Mouse (Mus musculus): ENCODE measurements around the gene Hspb7.

Hspb7 gene

GRCm38 (mm10) chr4:141444451-141445327 lies 24.1 kb downstream of the Hspb7 start, which contains the start of gene Zbtb17:
Zbtb17 (plus strand) TSS chr4:141444654.
- DNase-seq (ENCODE audit: inconsistent ontology term), result peak; percentile 91

GRCm38 (mm10) chr4:141445328-141445720 lies 24.7 kb downstream of the Hspb7 start:
- DNase-seq (ENCODE audit: inconsistent ontology term), result no peak

- DNase-seq (ENCODE audit: inconsistent ontology term), result no peak
These were observed 25.6 kb downstream of the Hspb7 start for GRCm38 (mm10) chr4:141446211-141446610.

- DNase-seq (ENCODE audit: inconsistent ontology term), result no peak
These were observed 30.7 kb downstream of the Hspb7 start for GRCm38 (mm10) chr4:141451251-141451650.

GRCm38 (mm10) chr4:141451916-141452450 lies 31.4 kb downstream of the Hspb7 start:
- DNase-seq (ENCODE audit: inconsistent ontology term), result no peak

DNA sequence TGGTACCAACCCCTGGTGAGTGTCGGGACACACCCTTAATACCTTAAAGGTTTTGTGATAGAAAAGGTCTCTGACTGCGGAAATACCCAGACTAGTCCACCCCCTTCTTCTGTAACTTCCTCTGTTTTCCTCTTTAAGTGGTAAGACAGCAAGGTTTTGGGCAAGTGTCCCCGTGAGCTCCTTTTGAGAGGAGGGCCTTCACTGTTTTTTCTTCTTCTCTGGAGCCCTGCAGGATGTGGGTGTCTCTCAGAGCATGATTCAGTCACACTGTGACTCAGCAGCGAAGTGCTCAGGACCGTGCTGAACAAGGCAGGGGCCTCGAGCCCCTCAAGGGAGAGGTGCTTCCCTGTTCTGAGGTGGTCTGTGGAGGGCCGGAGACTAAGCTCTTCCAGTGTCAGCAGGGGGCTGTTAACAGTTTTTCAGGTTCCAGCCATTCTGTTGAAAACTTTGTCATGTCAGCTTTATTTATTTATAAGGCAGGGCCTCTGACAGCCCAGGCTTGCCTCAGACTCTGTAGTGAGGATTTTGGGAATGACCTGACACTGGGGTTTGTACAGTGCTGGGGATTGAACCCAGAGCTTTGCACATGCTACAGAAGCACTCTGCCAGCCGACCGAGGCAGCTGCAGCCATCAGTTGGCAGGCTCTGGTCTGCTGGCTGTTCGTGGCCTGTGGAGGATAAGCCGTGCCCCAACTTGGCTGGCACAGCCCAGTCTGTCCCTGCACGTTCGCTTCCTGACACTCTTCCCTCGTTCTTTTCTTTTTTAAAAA lies 34.2 kb downstream of the Hspb7 start:
- peak; percentile 43 for DNase-seq (ENCODE audit: inconsistent ontology term)

- no peak for DNase-seq (ENCODE audit: inconsistent ontology term)
These were observed 34.9 kb downstream of the Hspb7 start for GRCm38 (mm10) chr4:141455526-141455925.

GRCm38 (mm10) chr4:141456193-141456938 lies 35.8 kb downstream of the Hspb7 start:
- DNase-seq (ENCODE audit: inconsistent ontology term), result no peak

GRCm38 (mm10) chr4:141458236-141458635 lies 37.7 kb downstream of the Hspb7 start:
- DNase-seq (ENCODE audit: inconsistent ontology term), result peak; percentile 39

GRCm38 (mm10) chr4:141458888-141459287 lies 38.3 kb downstream of the Hspb7 start:
- no peak for DNase-seq (ENCODE audit: inconsistent ontology term)

DNA sequence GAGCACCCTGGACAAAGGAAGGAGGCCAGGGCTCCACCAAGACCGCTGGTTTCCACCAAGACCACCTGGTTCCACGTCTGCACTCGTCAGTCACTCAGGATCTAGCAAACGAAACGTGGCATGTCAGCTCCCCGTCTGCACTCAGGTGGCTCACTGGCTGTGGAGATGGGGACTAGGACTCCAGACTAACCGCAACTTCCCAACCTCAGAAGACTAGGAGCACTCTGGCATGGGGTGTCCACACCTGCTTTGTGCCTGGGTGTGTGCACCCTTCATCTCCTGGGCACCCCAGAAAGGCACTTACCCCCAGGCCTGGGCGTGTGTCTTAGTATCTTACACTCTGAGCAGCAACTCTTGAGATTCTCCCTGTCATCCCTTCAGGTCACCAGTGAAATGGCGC lies 39.2 kb downstream of the Hspb7 start:
- DNase-seq (ENCODE audit: inconsistent ontology term), result no peak

DNA sequence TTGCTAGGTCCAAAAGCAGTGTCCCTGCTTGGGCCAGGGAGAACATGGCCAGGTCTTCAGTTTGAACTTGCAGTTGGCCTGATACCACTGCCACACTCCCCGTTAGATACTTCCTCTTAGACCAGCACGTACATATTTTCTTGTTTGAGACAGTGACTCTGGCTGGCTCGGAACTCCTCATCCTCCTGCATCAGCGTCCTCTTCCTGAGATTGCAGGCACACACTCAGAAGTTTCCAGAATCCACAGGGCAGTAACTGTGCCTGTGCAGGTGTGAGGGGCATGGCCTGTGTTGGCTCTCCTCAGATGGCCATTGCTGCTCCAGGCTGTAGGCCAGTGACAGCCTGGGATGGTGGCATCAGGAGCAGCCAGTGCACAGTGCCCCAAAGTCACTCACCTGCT lies 39.9 kb downstream of the Hspb7 start:
- no peak for DNase-seq (ENCODE audit: inconsistent ontology term)

GRCm38 (mm10) chr4:141461088-141461487 lies 40.5 kb downstream of the Hspb7 start:
- DNase-seq (ENCODE audit: inconsistent ontology term), result peak; percentile 66

DNA sequence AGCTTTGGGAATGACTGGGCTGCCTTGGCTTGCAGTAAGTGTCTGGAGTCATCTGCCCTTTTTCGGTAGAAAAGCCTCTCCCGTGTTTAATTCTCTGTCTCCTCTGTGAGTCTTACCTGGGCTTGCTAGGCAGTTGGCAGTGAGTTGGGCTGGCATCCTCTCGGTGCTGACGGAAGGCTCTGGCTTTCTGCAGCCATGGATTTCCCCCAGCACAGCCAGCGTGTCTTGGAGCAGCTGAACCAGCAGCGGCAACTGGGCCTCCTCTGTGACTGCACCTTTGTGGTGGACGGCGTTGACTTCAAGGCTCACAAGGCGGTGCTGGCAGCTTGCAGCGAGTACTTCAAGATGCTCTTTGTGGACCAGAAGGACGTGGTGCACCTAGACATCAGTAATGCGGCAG lies 41.0 kb downstream of the Hspb7 start:
- DNase-seq (ENCODE audit: inconsistent ontology term), result no peak

GRCm38 (mm10) chr4:141463472-141463871 lies 42.9 kb downstream of the Hspb7 start:
- no peak for DNase-seq (ENCODE audit: inconsistent ontology term)

GRCm38 (mm10) chr4:141464722-141465121 lies 44.1 kb downstream of the Hspb7 start:
- DNase-seq (ENCODE audit: inconsistent ontology term), result no peak

DNA sequence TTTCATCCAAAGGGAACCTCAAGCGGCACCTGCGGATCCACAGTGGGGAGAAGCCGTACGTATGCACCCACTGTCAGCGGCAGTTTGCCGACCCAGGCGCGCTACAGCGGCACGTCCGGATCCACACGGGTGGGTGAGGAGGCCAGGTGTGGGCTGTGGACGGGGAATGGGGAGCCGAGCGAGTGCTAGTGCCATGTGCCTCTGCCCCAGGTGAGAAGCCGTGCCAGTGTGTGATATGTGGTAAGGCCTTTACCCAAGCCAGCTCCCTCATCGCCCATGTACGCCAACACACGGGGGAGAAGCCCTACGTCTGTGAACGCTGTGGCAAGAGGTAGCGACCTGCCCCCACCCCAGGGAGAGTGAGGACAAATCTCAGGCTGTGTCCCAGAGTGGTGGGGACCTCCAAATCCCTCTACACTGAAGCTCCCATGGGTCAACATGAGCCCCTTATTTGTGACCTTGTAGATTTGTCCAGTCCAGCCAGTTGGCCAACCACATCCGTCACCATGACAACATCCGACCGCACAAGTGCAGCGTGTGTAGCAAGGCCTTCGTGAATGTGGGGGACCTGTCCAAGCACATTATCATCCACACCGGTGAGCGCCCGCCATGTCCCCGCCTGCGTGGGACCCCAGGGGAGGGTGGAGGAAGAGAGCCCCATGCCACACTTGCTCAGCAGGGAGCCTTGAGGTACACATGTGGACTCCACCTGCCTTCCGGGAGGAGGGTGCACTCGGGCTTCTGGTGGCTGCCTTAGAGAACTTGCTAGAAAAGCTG lies 45.1 kb downstream of the Hspb7 start:
- peak; percentile 61 for DNase-seq (ENCODE audit: inconsistent ontology term)

DNA sequence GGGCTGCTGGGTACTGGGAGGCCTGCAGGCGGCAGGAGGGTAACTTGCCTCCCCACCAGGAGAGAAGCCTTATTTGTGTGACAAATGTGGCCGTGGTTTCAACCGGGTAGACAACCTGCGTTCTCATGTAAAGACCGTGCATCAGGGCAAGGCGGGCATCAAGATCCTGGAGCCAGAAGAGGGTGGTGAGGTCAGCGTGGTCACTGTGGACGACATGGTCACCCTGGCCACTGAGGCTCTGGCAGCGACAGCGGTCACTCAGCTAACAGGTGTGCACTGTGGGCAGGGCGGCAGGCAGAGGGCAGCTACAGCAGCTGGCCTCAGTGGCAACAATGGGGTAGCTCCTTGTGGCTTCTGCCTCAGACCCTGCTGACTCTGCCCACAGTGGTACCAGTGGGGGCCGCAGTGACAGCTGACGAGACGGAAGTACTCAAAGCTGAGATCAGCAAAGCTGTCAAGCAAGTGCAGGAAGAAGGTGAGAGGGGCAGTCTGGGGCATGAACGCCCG lies 45.8 kb downstream of the Hspb7 start:
- no peak for DNase-seq (ENCODE audit: inconsistent ontology term)

GRCm38 (mm10) chr4:141466844-141467580 lies 46.4 kb downstream of the Hspb7 start:
- no peak for DNase-seq (ENCODE audit: inconsistent ontology term)

DNA sequence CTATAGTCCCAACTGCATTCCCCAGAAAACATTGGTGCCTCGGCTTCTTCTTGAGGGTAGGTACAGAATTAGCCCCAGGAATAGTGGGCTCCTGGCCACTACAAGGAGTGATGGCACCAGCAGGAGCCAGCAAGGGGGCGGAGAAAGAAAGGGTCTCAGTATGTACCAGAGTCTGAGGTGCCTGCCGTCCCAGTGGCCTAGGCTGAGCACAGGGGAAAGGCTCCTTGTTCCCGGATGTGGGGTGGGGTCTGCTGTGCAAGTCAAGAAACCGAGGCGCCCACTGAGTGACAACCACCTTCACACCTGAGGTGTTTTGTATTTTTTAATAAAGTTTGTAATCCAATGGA lies 47.0 kb downstream of the Hspb7 start:
- no peak for DNase-seq (ENCODE audit: inconsistent ontology term)
